Mouse (Mus musculus): ENCODE data around the gene Fhl5. TPM values are rescaled to one million over a fixed set of nuclear protein-coding genes. Genes with fewer than 3 reads are reported as not detected.

The Fhl5 gene
- polyA plus RNA-seq, 1 experiment from 2014 or later: 0.20 TPM

Other genes starting within 250 kb of the Fhl5 start
- gene Ufl1, start 38.9 kb upstream of the Fhl5 start, polyA plus RNA-seq (2015; fragmentation: Nextera tagmentation; extraction: Ambion mirVana): 44.5 and 45.3 TPM in 2 replicates